Mouse (Mus musculus) midbrain, embryonic 12.5 days (tissue): ENCODE measurements around the gene Tbc1d7. TPM values are rescaled to one million over a fixed set of nuclear protein-coding genes. Genes with fewer than 3 reads are reported as not detected.

ENCODE experiments used
- ATAC-seq: fragments of 200-750 bp; cut with Nextera tagmentation; 2 replicates; pipeline ENCODE4 v1.8.0; 2017; ENCODE audit warnings: low read depth, moderate TSS enrichment, moderate library complexity; ENCODE audit not compliant: low FRiP score
- H3K27ac ChIP-seq: fragments of 300-500 bp; sonication (generic); replicated peaks from 2 replicates; pipeline ENCODE4 v1.5.1; 2016; ENCODE audit warnings: mild to moderate bottlenecking
- H3K27me3 ChIP-seq: fragments of 300-500 bp; sonication (generic); 2 replicates; pipeline ENCODE4 v1.6.1; 2016; ENCODE audit warnings: mild to moderate bottlenecking
- H3K36me3 ChIP-seq: fragments of 300-500 bp; sonication (generic); 2 replicates; pipeline ENCODE4 v1.6.1; 2016
- H3K4me1 ChIP-seq: fragments of 300-500 bp; sonication (generic); 2 replicates; pipeline ENCODE4 v1.6.1; 2016
- H3K4me2 ChIP-seq: fragments of 300-500 bp; sonication (generic); replicated peaks from 2 replicates; pipeline ENCODE4 v1.6.1; 2016; ENCODE audit warnings: mild to moderate bottlenecking, moderate library complexity
- H3K4me3 ChIP-seq: fragments of 300-500 bp; sonication (generic); 2 replicates; pipeline ENCODE4 v1.5.1; 2016; ENCODE audit warnings: mild to moderate bottlenecking
- H3K9ac ChIP-seq: fragments of 300-500 bp; sonication (generic); replicated peaks from 2 replicates; pipeline ENCODE4 v1.6.1; 2016; ENCODE audit warnings: mild to moderate bottlenecking, moderate library complexity
- H3K9me3 ChIP-seq: fragments of 300-500 bp; sonication (generic); 2 replicates; pipeline ENCODE4 v1.6.1; 2016; ENCODE audit warnings: mild to moderate bottlenecking
- whole genome bisulfite sequencing: fragments of 180-500 bp; shearing (Covaris S2); methylation state at CpG from one replicate; pipeline ENCODE4 v1.1.7; 2016; 5-methylcytosine and 5-hydroxymethylcytosine counted together
- polyA plus RNA-seq: library from polyadenylated mRNA; unstranded; fragments of >200 nt; fragmentation: Nextera tagmentation; extraction: Ambion mirVana; gene quantifications from 2 replicates; pipeline ENCODE4 v1.2.1, GENCODE M21; 2016

Gene Tbc1d7
- polyA plus RNA-seq, 1 experiment from 2014 or later, result 76.7 TPM

GRCm38 (mm10) chr13:43167721-43168120 lies 3.6 kb downstream of the Tbc1d7 start:
- 53% methylated on average over 9 of the region's 9 CpGs for WGBS
- Histone ChIP-seq H3K36me3 (peaks cover 25% of the 10 kb centered on the region), H3K4me2 (no peak overlapping the region), H3K27me3 (no peaks in the 10 kb centered on the region), H3K9me3 (no peaks in the 10 kb centered on the region), H3K4me1 (peaks cover 10% of the 10 kb centered on the region), H3K9ac (no peak overlapping the region), H3K4me3 (no peak overlapping the region), H3K27ac (no peak overlapping the region)
- ATAC-seq, result no peak

GRCm38 (mm10) chr13:43159429-43159828 lies 11.9 kb downstream of the Tbc1d7 start:
- Histone ChIP-seq H3K9ac (no peak overlapping the region), H3K4me3 (no peak overlapping the region), H3K4me1 (no peaks in the 10 kb centered on the region), H3K9me3 (no peaks in the 10 kb centered on the region), H3K36me3 (peaks cover 39% of the 10 kb centered on the region), H3K27ac (no peak overlapping the region), H3K4me2 (no peak overlapping the region), H3K27me3 (no peaks in the 10 kb centered on the region)
- 90% methylated on average over 3 of the region's 3 CpGs for WGBS
- no peak for ATAC-seq

DNA sequence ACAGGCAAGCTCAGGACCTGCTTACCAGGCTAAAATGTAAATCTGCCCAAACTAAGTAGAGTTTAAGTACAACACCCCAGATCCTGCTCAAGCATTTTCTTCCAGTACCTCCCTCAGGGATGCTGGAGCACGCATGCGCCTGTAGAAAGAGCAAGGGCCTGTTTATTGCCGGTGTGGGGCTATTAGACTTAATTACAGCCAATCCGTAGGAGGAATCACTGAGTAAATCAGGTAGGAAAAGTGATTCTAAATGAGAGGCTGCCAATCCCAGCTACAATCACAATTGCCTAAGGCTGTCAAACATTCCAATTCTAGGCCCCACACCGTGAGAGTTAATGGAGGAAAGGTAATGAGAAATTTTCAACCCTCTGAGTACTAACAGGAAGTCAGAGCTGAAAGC lies 13.0 kb downstream of the Tbc1d7 start:
- Histone ChIP-seq H3K36me3 (peaks cover 44% of the 10 kb centered on the region), H3K9me3 (no peaks in the 10 kb centered on the region), H3K27me3 (no peaks in the 10 kb centered on the region), H3K4me3 (no peak overlapping the region), H3K4me1 (no peaks in the 10 kb centered on the region), H3K27ac (no peak overlapping the region), H3K9ac (no peak overlapping the region), H3K4me2 (no peak overlapping the region)
- ATAC-seq, result no peak
- WGBS, result 74% methylated on average over 5 of the region's 5 CpGs

- no peak overlapping the region for H3K27ac ChIP-seq
Observed at GRCm38 (mm10) chr13:43157370-43157769, 13.9 kb downstream of the Tbc1d7 start.

DNA sequence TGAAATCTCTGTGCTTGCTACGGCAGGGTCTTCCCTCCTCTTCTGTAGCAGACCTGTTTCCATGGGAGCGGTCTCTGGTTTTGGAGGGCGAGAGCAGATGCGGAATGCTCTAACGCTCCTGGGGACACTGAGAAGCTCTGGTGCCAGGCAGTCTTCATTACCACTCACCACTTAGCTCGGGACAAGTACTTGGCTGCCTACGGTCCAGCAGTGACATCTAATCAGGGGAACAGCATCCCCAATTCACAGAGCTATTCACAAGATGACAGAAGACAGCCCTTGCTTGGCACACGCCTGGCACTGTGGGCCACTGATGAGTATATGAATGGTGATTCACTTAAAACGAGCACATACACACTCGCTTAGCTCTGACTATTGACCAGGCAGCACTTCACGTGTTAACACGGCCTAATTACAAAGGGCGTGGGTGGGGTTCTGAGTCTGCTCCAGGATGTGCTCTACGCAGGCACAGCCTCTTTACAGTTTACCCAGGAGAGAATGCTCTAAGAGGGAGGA lies 19.2 kb downstream of the Tbc1d7 start:
- H3K9ac ChIP-seq, result no peak overlapping the region
- no peak for ATAC-seq
- no peak overlapping the region for H3K27ac ChIP-seq
- no peak overlapping the region for H3K4me3 ChIP-seq
- peaks cover 49% of the 10 kb centered on the region for H3K36me3 ChIP-seq
- H3K9me3 ChIP-seq, result no peaks in the 10 kb centered on the region
- H3K4me2 ChIP-seq, result no peak overlapping the region
- WGBS, result 88% methylated on average over 14 of the region's 14 CpGs
- H3K4me1 ChIP-seq, result no peaks in the 10 kb centered on the region
- no peaks in the 10 kb centered on the region for H3K27me3 ChIP-seq

More at GRCm38 (mm10) chr13:43157370-43157769, 13.9 kb downstream of the Tbc1d7 start:
- Histone ChIP-seq H3K4me3 (no peak overlapping the region), H3K4me1 (no peaks in the 10 kb centered on the region), H3K36me3 (peaks cover 51% of the 10 kb centered on the region), H3K4me2 (no peak overlapping the region), H3K27me3 (no peaks in the 10 kb centered on the region), H3K9me3 (no peaks in the 10 kb centered on the region), H3K9ac (no peak overlapping the region)
- ATAC-seq, result no peak
- WGBS, result 19% methylated on average over 5 of the region's 5 CpGs

DNA sequence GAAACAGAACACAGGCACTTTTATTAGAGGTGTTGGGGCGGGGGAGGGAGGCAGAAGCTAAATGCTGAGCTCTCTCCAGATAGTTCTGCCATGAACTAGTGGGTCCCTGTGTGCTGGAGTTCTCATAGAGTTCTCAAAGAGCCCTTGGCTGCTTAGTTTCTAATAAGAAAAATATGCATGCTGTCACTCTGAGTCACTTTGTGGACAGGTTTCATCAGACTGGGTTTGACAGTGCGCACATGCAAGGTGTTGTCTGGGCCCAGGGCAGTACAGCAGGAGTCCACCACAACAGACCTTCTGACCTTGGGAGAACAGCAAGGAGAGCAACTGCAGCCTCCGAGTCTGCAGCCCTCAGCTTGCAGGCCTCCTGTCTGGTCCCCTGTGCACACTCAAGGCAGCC lies 21.6 kb downstream of the Tbc1d7 start:
- Histone ChIP-seq H3K36me3 (peaks cover 39% of the 10 kb centered on the region), H3K27ac (no peak overlapping the region), H3K27me3 (no peaks in the 10 kb centered on the region), H3K9me3 (no peaks in the 10 kb centered on the region), H3K9ac (no peak overlapping the region), H3K4me2 (no peak overlapping the region), H3K4me1 (no peaks in the 10 kb centered on the region), H3K4me3 (no peak overlapping the region)
- 81% methylated on average over 3 of the region's 3 CpGs for WGBS
- ATAC-seq, result no peak

DNA sequence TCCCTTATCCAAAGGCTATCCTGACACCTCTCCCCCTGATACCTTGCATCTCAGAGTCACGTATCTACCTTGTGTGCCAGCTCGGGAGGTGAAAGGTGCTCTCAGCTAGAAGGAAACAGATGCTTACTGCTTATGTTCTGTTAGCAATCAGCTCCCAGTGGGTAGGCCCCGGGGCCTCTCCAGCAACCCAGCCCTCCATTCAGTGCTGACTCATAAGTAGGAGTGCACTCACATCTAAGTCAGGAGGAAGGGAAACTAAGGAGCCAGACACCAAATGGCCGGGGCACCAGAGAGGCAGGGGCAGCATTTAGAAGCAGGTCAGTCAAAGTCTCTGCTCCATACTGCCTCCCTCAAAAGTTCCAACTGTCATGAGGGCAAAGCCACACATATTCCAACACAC lies 22.6 kb downstream of the Tbc1d7 start:
- Histone ChIP-seq H3K36me3 (peaks cover 30% of the 10 kb centered on the region), H3K4me3 (no peak overlapping the region), H3K9ac (no peak overlapping the region), H3K27ac (no peak overlapping the region), H3K9me3 (no peaks in the 10 kb centered on the region), H3K4me2 (no peak overlapping the region), H3K4me1 (no peaks in the 10 kb centered on the region), H3K27me3 (no peaks in the 10 kb centered on the region)
- WGBS, result 84% methylated on average over 4 of the region's 4 CpGs
- no peak for ATAC-seq

- WGBS, result 72% methylated on average over 8 of the region's 8 CpGs
- ATAC-seq, result no peak
- no peak overlapping the region for H3K4me2 ChIP-seq
Observed at GRCm38 (mm10) chr13:43146515-43147258, 24.6 kb downstream of the Tbc1d7 start.

DNA sequence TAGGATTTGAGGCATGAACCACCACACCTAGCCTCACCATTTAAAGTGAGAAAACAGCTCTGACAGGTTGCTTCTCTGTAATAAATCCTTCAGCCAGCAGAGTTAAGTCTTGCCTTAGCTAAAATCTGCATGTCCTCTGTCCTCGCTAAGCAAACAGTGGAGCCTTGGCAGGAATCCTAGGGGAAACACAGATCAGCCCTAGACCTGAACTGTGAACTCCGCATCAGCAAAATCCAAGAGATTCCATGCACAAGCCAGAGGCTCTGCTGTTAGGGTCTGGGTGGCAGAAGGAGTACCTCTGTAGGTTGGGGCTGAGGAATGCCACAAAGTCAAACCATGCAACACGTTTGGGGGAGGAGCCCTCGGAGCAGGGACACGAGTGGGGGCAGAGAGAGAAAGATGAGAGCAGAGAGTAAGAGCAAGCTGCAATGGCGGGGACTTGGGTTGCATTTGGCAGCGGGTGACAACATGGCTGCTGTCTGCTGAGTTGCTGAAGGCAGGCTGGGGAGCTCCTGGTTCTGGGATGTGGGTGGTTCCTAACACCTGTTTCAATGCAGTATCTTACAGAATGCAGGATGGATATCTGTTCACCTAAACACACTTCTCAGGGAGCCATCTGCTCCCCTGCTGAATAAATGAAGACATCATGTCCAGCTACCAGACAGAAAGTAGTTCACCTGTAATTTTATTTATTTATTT lies 26.4 kb downstream of the Tbc1d7 start:
- Histone ChIP-seq H3K4me1 (no peaks in the 10 kb centered on the region), H3K27ac (no peak overlapping the region), H3K4me2 (no peak overlapping the region), H3K36me3 (0 out of 2 replicates have a peak, but pooled peaks cover 1% of the 10 kb centered on the region), H3K27me3 (no peaks in the 10 kb centered on the region), H3K9me3 (no peaks in the 10 kb centered on the region), H3K9ac (no peak overlapping the region), H3K4me3 (no peak overlapping the region)
- WGBS, result 74% methylated on average over 7 of the region's 7 CpGs
- ATAC-seq, result no peak

More at GRCm38 (mm10) chr13:43146515-43147258, 24.6 kb downstream of the Tbc1d7 start:
- Histone ChIP-seq H3K27ac (no peak overlapping the region), H3K36me3 (peaks cover 12% of the 10 kb centered on the region; the same call in 1 of the 2 replicates), H3K9me3 (no peaks in the 10 kb centered on the region), H3K4me3 (no peak overlapping the region), H3K4me1 (no peaks in the 10 kb centered on the region), H3K27me3 (no peaks in the 10 kb centered on the region), H3K9ac (no peak overlapping the region)

DNA sequence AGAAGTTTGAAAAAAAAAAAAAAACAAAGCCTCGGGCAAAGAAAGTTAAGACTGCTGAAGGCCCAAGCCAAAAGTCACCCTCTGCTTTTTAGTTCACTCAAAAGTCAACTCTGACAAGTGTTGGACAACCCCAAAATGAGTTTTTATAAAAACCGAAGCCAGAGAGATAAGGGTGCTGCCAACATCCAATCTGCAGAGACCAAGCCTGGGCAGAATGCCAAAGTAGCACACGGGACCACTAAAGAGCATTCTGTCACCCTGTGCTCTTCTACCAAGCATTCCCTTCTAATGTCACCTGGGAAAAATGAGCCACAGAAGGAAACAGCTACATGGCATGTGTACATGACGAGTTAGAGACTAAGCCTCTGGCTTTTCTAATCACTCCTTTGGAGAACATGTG lies 36.8 kb downstream of the Tbc1d7 start:
- Histone ChIP-seq H3K36me3 (0 out of 2 replicates have a peak, but pooled peaks cover 3% of the 10 kb centered on the region), H3K9me3 (no peaks in the 10 kb centered on the region), H3K4me2 (no peak overlapping the region), H3K9ac (no peak overlapping the region), H3K4me3 (no peak overlapping the region), H3K27ac (no peak overlapping the region), H3K4me1 (no peaks in the 10 kb centered on the region), H3K27me3 (no peaks in the 10 kb centered on the region)
- WGBS, result 86% methylated on average over 4 of the region's 4 CpGs
- no peak for ATAC-seq

DNA sequence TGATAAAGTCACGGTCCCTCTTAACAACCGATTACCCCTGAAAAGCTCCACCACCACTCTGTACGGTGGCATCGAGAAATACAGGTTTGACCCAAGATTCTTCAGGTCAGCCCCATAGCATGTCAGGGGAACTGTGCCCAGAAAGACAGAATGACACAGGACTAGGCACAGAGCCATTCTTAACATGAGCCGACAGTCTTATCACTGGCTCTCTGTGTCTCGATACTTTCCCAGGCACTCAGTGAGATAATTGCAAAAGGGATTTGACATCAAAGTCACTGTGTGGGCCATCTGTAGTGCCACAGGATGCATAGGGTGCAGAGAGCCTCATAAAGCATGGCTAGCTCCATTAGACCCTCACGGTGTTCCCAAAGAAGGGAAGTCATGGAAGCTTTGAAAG lies 37.9 kb downstream of the Tbc1d7 start:
- Histone ChIP-seq H3K9ac (no peak overlapping the region), H3K27ac (no peak overlapping the region), H3K9me3 (no peaks in the 10 kb centered on the region), H3K4me3 (no peak overlapping the region), H3K27me3 (no peaks in the 10 kb centered on the region), H3K4me2 (no peak overlapping the region), H3K36me3 (0 out of 2 replicates have a peak, but pooled peaks cover 3% of the 10 kb centered on the region), H3K4me1 (no peaks in the 10 kb centered on the region)
- no peak for ATAC-seq
- WGBS, result 78% methylated on average over 7 of the region's 7 CpGs

- no peak overlapping the region for H3K9ac ChIP-seq
- H3K36me3 ChIP-seq, result 0 out of 2 replicates have a peak, but pooled peaks cover 3% of the 10 kb centered on the region
- H3K4me1 ChIP-seq, result no peaks in the 10 kb centered on the region
- ATAC-seq, result no peak
- no peaks in the 10 kb centered on the region for H3K9me3 ChIP-seq
- 72% methylated on average over 9 of the region's 9 CpGs for WGBS
- H3K27ac ChIP-seq, result no peak overlapping the region
- H3K27me3 ChIP-seq, result no peaks in the 10 kb centered on the region
- no peak overlapping the region for H3K4me3 ChIP-seq
- H3K4me2 ChIP-seq, result no peak overlapping the region
Observed at GRCm38 (mm10) chr13:43132859-43133258, 38.4 kb downstream of the Tbc1d7 start.
